ENCODE assay signal across 6 mouse cellular contexts in the genomic region with DNA sequence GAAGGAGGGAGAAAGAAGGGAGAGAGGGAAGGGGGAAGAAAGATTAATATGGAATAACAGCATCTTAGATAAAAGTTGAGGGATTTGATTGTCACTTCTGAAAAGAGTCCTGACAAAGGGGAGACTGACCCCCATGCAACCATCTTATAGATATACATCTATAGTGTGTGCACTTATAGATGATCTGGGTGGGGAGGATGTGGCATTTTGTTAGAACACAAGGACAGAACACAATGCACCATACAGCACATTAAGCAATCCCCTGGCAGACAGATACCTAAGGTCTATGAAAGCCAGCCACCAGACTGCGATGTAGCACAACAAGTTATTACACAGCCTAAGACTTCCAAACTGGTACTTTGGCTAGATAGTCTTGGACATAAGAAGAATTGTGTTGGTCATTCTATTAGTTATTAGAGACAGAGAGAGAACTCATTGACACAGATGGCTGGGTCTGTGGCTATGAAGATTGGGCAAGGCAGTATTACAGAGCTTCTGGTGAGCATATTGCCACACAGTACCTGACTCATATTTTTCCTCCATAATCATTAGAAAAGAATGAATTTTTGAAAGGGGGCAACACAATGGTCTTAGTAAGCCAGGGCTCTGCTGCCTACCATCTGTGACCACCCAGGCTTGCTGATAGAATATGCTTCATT.
"Had no signal": no experiment of that assay in that cellular context is flagged by ENCODE, and none has a peak within 500 bp of the region (broad histone marks: within the 10 kb centered on the region; RNA-seq: fewer than 3 reads in every experiment).

No protein-coding gene starts in this region.

- ATAC-seq: midbrain, embryonic 16.5 days had no signal

- DNase-seq: kidney, postnatal 10 days; left cerebral cortex, postnatal 4 days; lung, adult 18-20 months; right cerebral cortex, postnatal 14 days; thymus, postnatal 36 days had no signal
